Mouse (Mus musculus): ENCODE measurements around the gene Mrpl53. TPM values are rescaled to one million over a fixed set of nuclear protein-coding genes. Genes with fewer than 3 reads are reported as not detected.

The Mrpl53 gene
- total and polyA plus RNA-seq, 3 experiments = 52.2 to 74.0 (median 55.5) TPM

DNA sequence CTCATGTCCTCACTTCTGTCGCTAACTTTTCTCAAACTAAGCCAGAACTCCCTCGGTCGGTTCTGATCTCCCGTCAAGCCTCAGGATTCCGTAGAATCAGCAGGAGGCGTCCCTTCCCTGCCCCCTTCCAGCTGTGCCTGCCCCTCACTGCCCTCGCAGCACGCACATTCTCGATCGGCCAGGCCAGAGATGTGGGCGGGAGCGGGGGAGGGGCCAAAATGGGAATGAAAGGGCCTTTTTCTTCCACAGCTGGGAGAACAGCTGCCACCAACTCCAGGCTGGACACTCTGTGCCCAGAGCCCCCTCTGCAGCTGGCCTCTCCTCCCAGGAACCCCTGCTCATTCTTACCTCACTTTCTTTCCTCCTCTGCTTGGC, 28.7 kb downstream of the Mrpl53 start:
- TF ChIP-seq NRF1 (IDR thresholded peaks at IDR 0.05; ENCODE audit: low read depth, low read length) = no peak
- TF ChIP-seq BHLHE40 (IDR thresholded peaks at IDR 0.05; ENCODE audit: low read depth, low read length) = no peak
- no peak for TF ChIP-seq SMC3 (IDR thresholded peaks at IDR 0.05; ENCODE audit: low read depth, low read length)
- TF ChIP-seq CHD2 (IDR thresholded peaks at IDR 0.05; ENCODE audit: low read length) = no peak
- TF ChIP-seq TBP (conservative IDR thresholded peaks at IDR 0.05; ENCODE audit: low read depth, low read length) = no peak
- no peak for TF ChIP-seq MAX (IDR thresholded peaks at IDR 0.05; ENCODE audit: low read length)

DNA sequence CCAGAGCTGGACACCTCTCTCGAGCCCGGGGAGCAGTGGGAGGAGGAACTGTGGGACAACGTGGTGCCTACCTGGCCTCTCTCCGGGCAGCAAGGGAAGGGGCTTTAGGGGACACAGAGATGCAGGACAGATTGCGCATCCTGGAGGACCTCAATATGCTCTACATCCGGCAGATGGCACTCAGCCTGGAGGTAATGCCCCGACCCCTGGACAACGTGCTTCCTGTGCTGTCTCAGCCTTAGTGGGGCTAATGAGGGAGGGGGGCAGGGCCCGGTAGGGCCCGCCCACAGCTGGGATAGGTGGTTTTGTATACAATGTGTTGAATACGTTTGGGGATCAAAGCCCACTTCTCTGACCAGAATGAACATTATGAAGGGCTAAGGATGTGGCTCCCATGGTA, 29.2 kb downstream of the Mrpl53 start:
- Histone ChIP-seq H3K9ac (ENCODE audit: insufficient read depth, low read depth) (no peak overlapping the region), H3K9me3 (replicated peaks; ENCODE audit: low read length) (no peaks in the 10 kb centered on the region), H3K27ac (ENCODE audit: insufficient read depth, low read depth) (no peak overlapping the region), H3K79me2 (replicated peaks; ENCODE audit: control insufficient read depth, extremely low read depth, insufficient read depth, poor library complexity, severe bottlenecking) (no peaks in the 10 kb centered on the region), H3K36me3 (replicated peaks in 1 of 2; ENCODE audit: control insufficient read depth in 1 of 2, insufficient read depth in 1 of 2, low read length in 1 of 2) (no peaks in the 10 kb centered on the region), H3K4me3 (replicated peaks in 1 of 3; ENCODE audit: low read depth in 2 of 3, low read length in 2 of 3, poor library complexity in 1 of 3) (peak overlapping the region in 2 of 3 experiments; percentile 3 to 28), H3K27me3 (replicated peaks) (peaks cover 2% of the 10 kb centered on the region), H3K4me1 (ENCODE audit: control insufficient read depth in 1 of 2, insufficient read depth in 2 of 2) (peaks cover 9 to 31% of the 10 kb centered on the region in 2 experiments; a peak in 3 of 4 replicates), H3K4me2 (ENCODE audit: insufficient read depth, low read depth, poor library complexity, severe bottlenecking) (no peak overlapping the region)
- in situ Hi-C loops (cut with MboI; ENCODE audit: low pct_ligation_motif_present, low pct_unique_long_range_greater_than_20kb, low sequenced_read_pairs) (no loop called here), dilution Hi-C loops (cut with MboI; ENCODE audit: extremely low pct_ligation_motif_present, extremely low pct_unique_long_range_greater_than_20kb, low sequenced_read_pairs) (no loop called here)
- TF ChIP-seq CTCF (conservative IDR thresholded peaks at IDR 0.05 in 1 of 2, IDR thresholded peaks at IDR 0.05 in 1 of 2; ENCODE audit: low read depth in 2 of 2, low read length in 2 of 2) = 0 out of 4 replicates have a peak, but pooled peaks of 1 of the 2 experiments have one; percentile 7
- no peak for TF ChIP-seq POLR2AphosphoS2 (IDR thresholded peaks at IDR 0.05; ENCODE audit: low read depth, low read length)
- no peak for TF ChIP-seq KAT2A (IDR thresholded peaks at IDR 0.05; ENCODE audit: insufficient replicate concordance, low read length)
- TF ChIP-seq ELF1 (IDR thresholded peaks at IDR 0.05; ENCODE audit: low read depth, low read length) = no peak
- DNase-seq (ENCODE audit: extremely low read depth) = no peak

More for the DNA sequence above, 28.7 kb downstream of the Mrpl53 start:
- Histone ChIP-seq H3K4me2 (ENCODE audit: insufficient read depth, low read depth, poor library complexity, severe bottlenecking) (no peak overlapping the region), H3K79me2 (replicated peaks; ENCODE audit: control insufficient read depth, extremely low read depth, insufficient read depth, poor library complexity, severe bottlenecking) (no peaks in the 10 kb centered on the region), H3K4me1 (ENCODE audit: control insufficient read depth in 1 of 2, insufficient read depth in 2 of 2) (peaks cover 9 to 31% of the 10 kb centered on the region in 2 experiments; a peak in 3 of 4 replicates), H3K36me3 (replicated peaks in 1 of 2; ENCODE audit: control insufficient read depth in 1 of 2, insufficient read depth in 1 of 2, low read length in 1 of 2) (no peaks in the 10 kb centered on the region), H3K4me3 (replicated peaks in 1 of 3; ENCODE audit: low read depth in 2 of 3, low read length in 2 of 3, poor library complexity in 1 of 3) (peak overlapping the region in 2 of 3 experiments; percentile 19 to 28), H3K9ac (ENCODE audit: insufficient read depth, low read depth) (no peak overlapping the region), H3K9me3 (replicated peaks; ENCODE audit: low read length) (no peaks in the 10 kb centered on the region), H3K27ac (ENCODE audit: insufficient read depth, low read depth) (no peak overlapping the region), H3K27me3 (replicated peaks) (peaks cover 2% of the 10 kb centered on the region)
- dilution Hi-C loops (cut with MboI; ENCODE audit: extremely low pct_ligation_motif_present, extremely low pct_unique_long_range_greater_than_20kb, low sequenced_read_pairs) (no loop called here), in situ Hi-C loops (cut with MboI; ENCODE audit: low pct_ligation_motif_present, low pct_unique_long_range_greater_than_20kb, low sequenced_read_pairs) (no loop called here)
- DNase-seq (ENCODE audit: extremely low read depth) = no peak

DNA sequence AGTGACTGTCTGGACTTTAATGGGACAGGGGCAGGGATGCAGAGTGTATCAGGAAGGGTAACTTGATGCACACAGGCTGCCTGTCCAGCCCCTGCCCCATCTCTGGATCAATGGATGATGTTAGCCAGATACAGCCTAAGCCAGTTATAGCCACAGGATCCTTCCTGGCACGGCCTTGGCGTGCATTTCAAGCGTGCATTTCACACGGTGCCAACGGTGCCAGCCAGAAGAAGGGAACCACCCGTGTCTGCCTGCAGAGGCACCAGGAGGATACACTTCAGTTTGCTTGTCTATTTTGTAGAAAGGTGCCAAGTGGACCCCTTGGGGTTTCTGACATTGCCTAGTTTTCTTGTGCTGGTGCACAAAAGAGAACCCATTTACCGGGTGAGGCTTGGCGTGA, 31.2 kb downstream of the Mrpl53 start:
- dilution Hi-C loops (cut with MboI; ENCODE audit: extremely low pct_ligation_motif_present, extremely low pct_unique_long_range_greater_than_20kb, low sequenced_read_pairs) (no loop called here), in situ Hi-C loops (cut with MboI; ENCODE audit: low pct_ligation_motif_present, low pct_unique_long_range_greater_than_20kb, low sequenced_read_pairs) (no loop called here)
- DNase-seq (ENCODE audit: extremely low read depth) = no peak

More for the DNA sequence above, 31.2 kb downstream of the Mrpl53 start:
- Histone ChIP-seq H3K4me3 (replicated peaks in 1 of 3; ENCODE audit: low read depth in 2 of 3, low read length in 2 of 3, poor library complexity in 1 of 3) (no peak overlapping the region), H3K36me3 (replicated peaks in 1 of 2; ENCODE audit: control insufficient read depth in 1 of 2, insufficient read depth in 1 of 2, low read length in 1 of 2) (no peaks in the 10 kb centered on the region), H3K9ac (ENCODE audit: insufficient read depth, low read depth) (no peak overlapping the region), H3K4me1 (ENCODE audit: control insufficient read depth in 1 of 2, insufficient read depth in 2 of 2) (peaks cover 9 to 19% of the 10 kb centered on the region in 2 experiments; a peak in 3 of 4 replicates), H3K27me3 (replicated peaks) (peaks cover 2% of the 10 kb centered on the region), H3K27ac (ENCODE audit: insufficient read depth, low read depth) (no peak overlapping the region), H3K4me2 (ENCODE audit: insufficient read depth, low read depth, poor library complexity, severe bottlenecking) (no peak overlapping the region), H3K9me3 (replicated peaks; ENCODE audit: low read length) (no peaks in the 10 kb centered on the region), H3K79me2 (replicated peaks; ENCODE audit: control insufficient read depth, extremely low read depth, insufficient read depth, poor library complexity, severe bottlenecking) (no peaks in the 10 kb centered on the region)
- TF ChIP-seq CTCF (conservative IDR thresholded peaks at IDR 0.05 in 1 of 2, IDR thresholded peaks at IDR 0.05 in 1 of 2; ENCODE audit: low read depth in 2 of 2, low read length in 2 of 2) (no peak), SMC3 (IDR thresholded peaks at IDR 0.05; ENCODE audit: low read depth, low read length) (no peak), TBP (conservative IDR thresholded peaks at IDR 0.05; ENCODE audit: low read depth, low read length) (no peak), MAZ (IDR thresholded peaks at IDR 0.05; ENCODE audit: low read depth, low read length) (no peak), NELFE (IDR thresholded peaks at IDR 0.05; ENCODE audit: low read depth, low read length) (no peak), JUN (IDR thresholded peaks at IDR 0.05; ENCODE audit: insufficient read depth, low read depth, low read length) (no peak), CHD1 (IDR thresholded peaks at IDR 0.05; ENCODE audit: low read depth, low read length) (no peak)

All from CH12.LX (cell line).